Mouse (Mus musculus): ENCODE data around the gene Ddhd1. TPM values are rescaled to one million over a fixed set of nuclear protein-coding genes. Genes with fewer than 3 reads are reported as not detected.
A peak's percentile ranks its signal among the peaks of the same experiment; 100 is the strongest.

Ddhd1 gene
- polyA plus RNA-seq, 1 experiment from 2014 or later = 13.9 TPM

DNA sequence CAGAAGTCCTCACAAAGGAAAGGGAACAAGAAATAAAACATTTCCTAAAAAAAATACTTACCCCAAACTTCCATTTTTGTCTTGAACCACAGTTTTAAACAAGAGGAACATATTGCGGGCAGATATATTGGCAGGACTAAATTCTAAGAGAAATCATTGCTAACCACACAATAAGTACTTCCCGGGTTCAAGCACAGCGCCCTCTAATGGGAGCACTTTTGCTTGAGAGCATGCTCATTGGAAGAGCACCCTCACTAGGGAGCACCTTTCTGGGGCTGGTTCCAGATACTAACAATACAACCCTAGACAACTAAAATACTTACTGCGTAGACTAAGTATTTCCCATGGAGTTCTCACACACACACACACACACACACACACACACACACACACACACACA is 105.5 kb downstream of the Ddhd1 start:
- 69% methylated on average over 4 of the region's 4 CpGs for WGBS (ENCODE audit: insufficient replicate concordance)
- Histone ChIP-seq H3K4me3 (ENCODE audit: low read depth, low read length) (no peak overlapping the region), H3K4me2 (no peak overlapping the region), H3K4me1 (ENCODE audit: control insufficient read depth, insufficient read depth, low read length) (peaks cover 3% of the 10 kb centered on the region; the same call in 1 of the 2 replicates), H3K27me3 (ENCODE audit: control insufficient read depth, insufficient read depth, low read length) (no peaks in the 10 kb centered on the region), H3K9ac (ENCODE audit: low read depth, low read length) (no peak overlapping the region), H3K36me3 (ENCODE audit: control insufficient read depth, insufficient read depth, low read length) (no peaks in the 10 kb centered on the region), H3K9me3 (replicated peaks; ENCODE audit: control insufficient read depth, low read length) (no peaks in the 10 kb centered on the region), H3K27ac (ENCODE audit: low read depth, low read length) (no peak overlapping the region)
- ATAC-seq (replicated peaks; ENCODE audit: insufficient number of reproducible peaks, low FRiP score, low TSS enrichment) = no peak

DNA sequence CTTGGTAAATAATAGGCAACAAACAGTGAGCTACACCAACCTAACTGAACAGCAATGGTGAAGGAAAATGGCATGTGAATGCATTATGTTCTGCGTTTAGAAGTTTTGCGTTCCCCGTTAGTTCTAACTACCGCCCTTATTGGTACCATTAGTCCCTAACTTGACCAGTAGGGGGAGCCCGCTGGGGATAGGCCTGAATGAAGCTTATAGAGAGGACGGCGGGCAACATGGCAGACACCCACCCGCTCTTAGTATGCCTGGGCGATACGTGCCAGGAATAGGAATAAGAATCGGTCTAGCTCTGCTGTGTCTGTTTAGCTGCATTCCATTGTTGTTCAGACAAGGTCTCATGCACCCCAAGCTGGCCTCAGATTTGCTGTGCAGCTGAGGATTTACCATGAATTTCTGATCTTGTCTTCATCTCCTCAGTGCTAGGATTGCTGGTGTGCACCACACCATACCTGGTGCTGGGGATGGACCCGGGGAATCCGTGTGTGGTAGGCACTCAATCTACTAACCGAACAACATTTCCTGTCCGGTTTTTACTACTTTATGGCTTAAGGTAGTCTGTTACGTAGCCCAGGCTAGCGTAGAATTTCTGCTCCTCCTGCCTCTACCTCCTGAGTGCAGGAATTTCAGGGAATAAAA is 106.7 kb downstream of the Ddhd1 start:
- Histone ChIP-seq H3K4me2 (peak overlapping the region; percentile 35), H3K9ac (ENCODE audit: low read depth, low read length) (no peak overlapping the region), H3K27me3 (ENCODE audit: control insufficient read depth, insufficient read depth, low read length) (no peaks in the 10 kb centered on the region), H3K9me3 (replicated peaks; ENCODE audit: control insufficient read depth, low read length) (no peaks in the 10 kb centered on the region), H3K27ac (ENCODE audit: low read depth, low read length) (no peak overlapping the region), H3K36me3 (ENCODE audit: control insufficient read depth, insufficient read depth, low read length) (no peaks in the 10 kb centered on the region), H3K4me3 (ENCODE audit: low read depth, low read length) (no peak overlapping the region), H3K4me1 (ENCODE audit: control insufficient read depth, insufficient read depth, low read length) (peaks cover 3% of the 10 kb centered on the region; the same call in 1 of the 2 replicates)
- WGBS (ENCODE audit: insufficient replicate concordance) = 53% methylated on average over 17 of the region's 17 CpGs
- ATAC-seq (replicated peaks; ENCODE audit: insufficient number of reproducible peaks, low FRiP score, low TSS enrichment) = no peak

DNA sequence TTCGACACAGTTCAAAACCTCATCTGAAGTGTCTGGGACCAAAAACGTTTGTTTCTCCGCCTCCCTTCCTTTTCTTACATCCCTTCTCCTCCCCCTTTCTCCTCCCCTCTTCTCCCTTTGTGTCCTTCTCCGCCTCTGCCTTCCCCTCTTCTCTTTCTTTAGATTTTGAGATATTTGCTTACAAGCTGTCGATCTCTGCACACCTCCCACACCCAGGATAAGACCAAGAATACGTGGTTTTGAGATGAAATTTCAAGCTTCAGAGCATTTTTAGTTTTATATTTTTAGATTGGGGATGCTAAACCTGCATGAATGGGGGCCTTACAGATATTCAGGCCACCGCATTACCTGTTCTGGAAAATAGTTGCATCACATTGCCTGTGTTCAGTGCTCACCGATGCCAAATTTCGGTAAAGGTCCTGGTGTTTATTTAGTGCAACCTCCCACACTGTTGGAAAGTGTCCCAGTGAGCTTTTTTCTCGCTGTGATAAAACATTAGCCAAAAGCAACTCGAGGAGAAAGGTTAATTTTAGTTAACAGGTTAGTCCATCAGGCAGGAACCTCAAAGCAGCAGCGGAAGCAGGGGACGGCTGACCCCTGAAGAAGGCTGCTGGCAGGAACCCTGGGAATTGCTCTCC is 107.8 kb downstream of the Ddhd1 start:
- Histone ChIP-seq H3K9ac (ENCODE audit: low read depth, low read length) (no peak overlapping the region), H3K27ac (ENCODE audit: low read depth, low read length) (no peak overlapping the region), H3K4me3 (ENCODE audit: low read depth, low read length) (no peak overlapping the region), H3K9me3 (replicated peaks; ENCODE audit: control insufficient read depth, low read length) (no peaks in the 10 kb centered on the region), H3K4me2 (no peak overlapping the region), H3K36me3 (ENCODE audit: control insufficient read depth, insufficient read depth, low read length) (no peaks in the 10 kb centered on the region), H3K27me3 (ENCODE audit: control insufficient read depth, insufficient read depth, low read length) (no peaks in the 10 kb centered on the region), H3K4me1 (ENCODE audit: control insufficient read depth, insufficient read depth, low read length) (peaks cover 3% of the 10 kb centered on the region; the same call in 1 of the 2 replicates)
- no peak for ATAC-seq (replicated peaks; ENCODE audit: insufficient number of reproducible peaks, low FRiP score, low TSS enrichment)
- 66% methylated on average over 13 of the region's 13 CpGs for WGBS (ENCODE audit: insufficient replicate concordance)

GRCm38 (mm10) chr14:45548118-45548517 is 109.8 kb downstream of the Ddhd1 start:
- ATAC-seq (replicated peaks; ENCODE audit: insufficient number of reproducible peaks, low FRiP score, low TSS enrichment) = no peak
- Histone ChIP-seq H3K4me3 (ENCODE audit: low read depth, low read length) (no peak overlapping the region), H3K9ac (ENCODE audit: low read depth, low read length) (no peak overlapping the region), H3K4me2 (no peak overlapping the region), H3K9me3 (replicated peaks; ENCODE audit: control insufficient read depth, low read length) (no peaks in the 10 kb centered on the region), H3K27me3 (ENCODE audit: control insufficient read depth, insufficient read depth, low read length) (no peaks in the 10 kb centered on the region), H3K36me3 (ENCODE audit: control insufficient read depth, insufficient read depth, low read length) (no peaks in the 10 kb centered on the region), H3K27ac (ENCODE audit: low read depth, low read length) (no peak overlapping the region), H3K4me1 (ENCODE audit: control insufficient read depth, insufficient read depth, low read length) (no peaks in the 10 kb centered on the region)
- WGBS (ENCODE audit: insufficient replicate concordance) = 67% methylated on average over 3 of the region's 3 CpGs

DNA sequence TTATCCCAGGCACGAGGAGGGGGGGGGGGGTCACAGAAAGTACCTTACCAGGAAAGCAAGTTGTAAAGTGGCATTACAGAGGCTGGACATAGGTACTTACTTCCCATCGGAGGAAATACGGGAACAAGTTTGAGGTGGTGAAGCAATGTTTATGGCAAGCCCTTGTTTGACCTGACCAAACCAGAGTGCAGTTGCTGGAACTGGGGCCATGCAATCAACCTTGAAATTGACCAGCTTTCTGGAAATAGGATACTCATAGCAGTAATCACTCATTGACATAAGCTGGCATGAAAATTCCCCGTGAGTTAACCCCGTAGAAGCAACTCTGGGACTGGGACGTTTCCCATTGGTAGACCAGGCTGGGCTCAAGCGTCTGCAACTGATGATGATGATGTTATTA is 113.0 kb downstream of the Ddhd1 start:
- 87% methylated on average over 7 of the region's 7 CpGs for WGBS (ENCODE audit: insufficient replicate concordance)
- no peak overlapping the region for H3K9ac ChIP-seq (ENCODE audit: low read depth, low read length)
- H3K36me3 ChIP-seq (ENCODE audit: control insufficient read depth, insufficient read depth, low read length) = no peaks in the 10 kb centered on the region
- no peak overlapping the region for H3K4me2 ChIP-seq
- no peak for ATAC-seq (replicated peaks; ENCODE audit: insufficient number of reproducible peaks, low FRiP score, low TSS enrichment)
- no peaks in the 10 kb centered on the region for H3K27me3 ChIP-seq (ENCODE audit: control insufficient read depth, insufficient read depth, low read length)
- peaks cover 2% of the 10 kb centered on the region; the same call in 1 of the 2 replicates for H3K4me1 ChIP-seq (ENCODE audit: control insufficient read depth, insufficient read depth, low read length)
- no peaks in the 10 kb centered on the region for H3K9me3 ChIP-seq (replicated peaks; ENCODE audit: control insufficient read depth, low read length)
- no peak overlapping the region for H3K4me3 ChIP-seq (ENCODE audit: low read depth, low read length)
- no peak overlapping the region for H3K27ac ChIP-seq (ENCODE audit: low read depth, low read length)

- ATAC-seq (replicated peaks; ENCODE audit: insufficient number of reproducible peaks, low FRiP score, low TSS enrichment) = no peak
- Histone ChIP-seq H3K9me3 (replicated peaks; ENCODE audit: control insufficient read depth, low read length) (no peaks in the 10 kb centered on the region), H3K9ac (ENCODE audit: low read depth, low read length) (no peak overlapping the region), H3K27ac (ENCODE audit: low read depth, low read length) (no peak overlapping the region), H3K36me3 (ENCODE audit: control insufficient read depth, insufficient read depth, low read length) (no peaks in the 10 kb centered on the region), H3K4me1 (ENCODE audit: control insufficient read depth, insufficient read depth, low read length) (peaks cover 4% of the 10 kb centered on the region; the same call in 1 of the 2 replicates), H3K4me2 (no peak overlapping the region), H3K27me3 (ENCODE audit: control insufficient read depth, insufficient read depth, low read length) (no peaks in the 10 kb centered on the region), H3K4me3 (ENCODE audit: low read depth, low read length) (no peak overlapping the region)
- 64% methylated on average over 5 of the region's 6 CpGs for WGBS (ENCODE audit: insufficient replicate concordance)
Observed at GRCm38 (mm10) chr14:45544026-45544425, 113.9 kb downstream of the Ddhd1 start.

GRCm38 (mm10) chr14:45539659-45540468 is 118.1 kb downstream of the Ddhd1 start:
- no peaks in the 10 kb centered on the region for H3K36me3 ChIP-seq (ENCODE audit: control insufficient read depth, insufficient read depth, low read length)
- H3K27me3 ChIP-seq (ENCODE audit: control insufficient read depth, insufficient read depth, low read length) = no peaks in the 10 kb centered on the region
- no peak overlapping the region for H3K9ac ChIP-seq (ENCODE audit: low read depth, low read length)
- WGBS (ENCODE audit: insufficient replicate concordance) = 28% methylated on average over 12 of the region's 12 CpGs
- ATAC-seq (replicated peaks; ENCODE audit: insufficient number of reproducible peaks, low FRiP score, low TSS enrichment) = peak; percentile 79
- peaks cover 4% of the 10 kb centered on the region; the same call in 1 of the 2 replicates for H3K4me1 ChIP-seq (ENCODE audit: control insufficient read depth, insufficient read depth, low read length)
- H3K4me2 ChIP-seq = no peak overlapping the region; the same call in 1 of the 2 replicates
- peak overlapping the region; percentile 79 for H3K27ac ChIP-seq (ENCODE audit: low read depth, low read length)
- H3K9me3 ChIP-seq (replicated peaks; ENCODE audit: control insufficient read depth, low read length) = no peaks in the 10 kb centered on the region
- H3K4me3 ChIP-seq (ENCODE audit: low read depth, low read length) = no peak overlapping the region
